Mouse (Mus musculus): Measurements from ENCODE around the gene Tbcb. TPM values are rescaled to one million over a fixed set of nuclear protein-coding genes. Genes with fewer than 3 reads are reported as not detected.
"Not testable (repeated sequence)": the region's sequence is repeated elsewhere in the genome, so short reads cannot be mapped to it uniquely, and the experiment has no call there.

Gene Tbcb
- polyA plus RNA-seq, 2 experiments from 2014 or later: 96.7 to 104 TPM

- ATAC-seq: no peak
Measured at GRCm38 (mm10) chr7:30221433-30221832, 10.6 kb downstream of the Tbcb start.

- ATAC-seq: no peak
Measured at GRCm38 (mm10) chr7:30220008-30220356, 12.1 kb downstream of the Tbcb start.

GRCm38 (mm10) chr7:30219293-30220007, 12.6 kb downstream of the Tbcb start:
- ATAC-seq: peak; percentile 39

- no peak for ATAC-seq
Measured at GRCm38 (mm10) chr7:30217277-30217676, 14.8 kb downstream of the Tbcb start.

GRCm38 (mm10) chr7:30216723-30217151, 15.3 kb downstream of the Tbcb start:
- peak; percentile 70 for ATAC-seq

GRCm38 (mm10) chr7:30215875-30216274, 16.2 kb downstream of the Tbcb start:
- ATAC-seq: no peak

- no peak for ATAC-seq
Measured at GRCm38 (mm10) chr7:30213881-30214280, 18.2 kb downstream of the Tbcb start.

- no peak for ATAC-seq
Measured at GRCm38 (mm10) chr7:30211025-30211424, 21.0 kb downstream of the Tbcb start.

GRCm38 (mm10) chr7:30206364-30206763, 25.7 kb downstream of the Tbcb start:
- not testable (repeated sequence) for ATAC-seq

GRCm38 (mm10) chr7:30205383-30205782, 26.7 kb downstream of the Tbcb start:
- ATAC-seq: peak; percentile 72

GRCm38 (mm10) chr7:30204380-30204779, 27.7 kb downstream of the Tbcb start:
- ATAC-seq: no peak

- ATAC-seq: no peak
Measured at GRCm38 (mm10) chr7:30202895-30203690, 29.0 kb downstream of the Tbcb start.

GRCm38 (mm10) chr7:30200661-30201060, 31.4 kb downstream of the Tbcb start:
- ATAC-seq: not testable (repeated sequence)

GRCm38 (mm10) chr7:30200200-30200599, 31.9 kb downstream of the Tbcb start:
- no peak for ATAC-seq

GRCm38 (mm10) chr7:30199498-30200139, 32.5 kb downstream of the Tbcb start:
- ATAC-seq: no peak

GRCm38 (mm10) chr7:30198481-30198971, 33.5 kb downstream of the Tbcb start, which contains the start of gene Capns1:
Capns1 (minus strand) TSS chr7:30198811.
- ATAC-seq: peak; percentile 67

- ATAC-seq: no peak
Measured at GRCm38 (mm10) chr7:30197592-30198129, 34.4 kb downstream of the Tbcb start.

- ATAC-seq: no peak
Measured at GRCm38 (mm10) chr7:30196171-30196570, 35.9 kb downstream of the Tbcb start.

- ATAC-seq: no peak
Measured at GRCm38 (mm10) chr7:30195461-30195860, 36.6 kb downstream of the Tbcb start.

- ATAC-seq: peak; percentile 88
Measured at GRCm38 (mm10) chr7:30194884-30195283, 37.2 kb downstream of the Tbcb start.

- ATAC-seq: peak; percentile 19
Measured at GRCm38 (mm10) chr7:30194101-30194831, 37.8 kb downstream of the Tbcb start.

- peak; percentile 61 for ATAC-seq
Measured at GRCm38 (mm10) chr7:30193581-30194100, 38.4 kb downstream of the Tbcb start.
